Mouse (Mus musculus) adrenal gland (tissue): Measurements from ENCODE around the gene Ces1e.
"Not testable (repeated sequence)": the region's sequence is repeated elsewhere in the genome, so short reads cannot be mapped to it uniquely, and the experiment has no call there.

Experiments used
- intact Hi-C: fragments of 180-260 bp; cut with DNase I; formaldehyde crosslinking; loops from one replicate; pipeline ENCODE4 v1.15.1; 2025
- long read RNA-seq, 2 experiments: library from polyadenylated mRNA; unstranded; transcript quantifications; one replicate each; pipeline ENCODE4 v2.0.0; 2020; ENCODE audit warnings: borderline replicate concordance in 1 of 2; ENCODE audit not compliant: insufficient replicate concordance in 1 of 2

Gene Ces1e
- long read RNA-seq, experiment 1 = 0 reads
- long read RNA-seq, experiment 2 = 0 reads

DNA sequence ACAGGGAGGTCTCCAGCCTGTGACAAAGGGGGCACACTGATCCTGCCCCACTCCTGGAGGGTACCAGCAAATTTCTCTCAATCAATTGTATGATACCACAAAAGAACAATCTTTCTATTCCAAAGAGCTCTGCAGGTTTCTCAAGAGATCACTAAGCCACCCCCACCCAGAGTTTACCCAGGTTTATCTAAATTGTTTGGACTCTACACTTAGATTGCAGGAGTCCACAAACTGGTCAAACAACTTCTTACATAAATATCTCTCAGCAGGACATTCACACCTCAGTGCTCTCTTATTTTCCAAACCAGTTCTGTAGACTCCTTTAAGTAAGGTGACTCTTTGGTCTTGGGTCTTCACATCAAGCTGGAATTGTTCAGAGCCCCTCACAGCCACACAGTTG is at the start of gene Ces1e:
TSS of gene Ces1e (minus strand) at position 174 of the 400 bp plus-strand sequence.
- intact Hi-C loops = no loop called here

DNA sequence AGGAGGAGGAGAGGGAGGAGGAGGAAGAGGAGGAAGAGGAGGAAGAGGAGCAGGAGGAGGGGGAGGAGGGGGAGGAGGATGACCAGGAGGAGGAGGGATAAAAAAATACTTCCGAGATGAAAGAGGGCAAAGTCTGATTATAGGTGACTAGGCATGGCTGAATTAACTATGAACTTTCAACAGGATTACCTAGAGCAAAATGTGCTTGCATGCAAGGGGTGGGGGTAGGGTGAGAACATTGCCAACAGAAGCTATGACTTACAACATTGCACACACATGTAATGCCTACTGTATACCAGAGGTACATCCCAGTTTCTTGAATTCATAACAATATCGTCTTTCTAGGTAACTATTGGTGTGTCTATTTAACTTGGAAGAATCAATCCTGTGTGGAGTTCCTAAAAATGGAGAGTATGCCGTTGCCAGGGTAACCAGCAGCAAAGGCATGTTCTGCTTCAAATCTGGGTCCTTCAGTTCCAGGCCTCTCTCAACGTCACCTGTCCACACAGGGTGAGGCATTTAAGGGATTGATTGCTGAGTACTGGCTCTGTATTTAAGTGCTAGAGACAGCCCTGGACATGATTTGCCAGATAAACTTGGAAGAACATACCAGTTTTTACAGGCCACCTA is 48.9 kb upstream of the Ces1e start:
- intact Hi-C loops = no loop called here

DNA sequence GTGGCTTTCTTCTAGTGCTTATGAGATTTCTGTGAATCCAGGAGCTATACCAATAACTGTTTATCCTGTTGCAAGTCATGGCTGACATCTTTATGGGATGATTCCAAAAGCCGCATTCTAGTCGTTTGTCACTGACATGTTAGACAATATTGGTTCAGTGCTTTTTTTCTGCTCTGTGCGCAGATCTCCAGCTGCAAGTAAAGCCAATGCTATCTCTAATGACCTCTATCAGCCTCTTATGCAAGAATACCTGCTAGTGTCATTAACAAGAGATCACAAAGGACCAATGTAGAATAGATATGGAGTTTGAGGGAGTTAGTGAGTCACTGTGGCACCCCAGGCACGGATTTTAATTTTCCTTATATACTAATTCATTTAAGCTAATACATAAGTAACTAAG is 45.2 kb upstream of the Ces1e start:
- intact Hi-C loops = loop anchor here (5.0 kb wide), 1 partner anchor 37 kb away; no protein-coding TSS in a partner anchor

DNA sequence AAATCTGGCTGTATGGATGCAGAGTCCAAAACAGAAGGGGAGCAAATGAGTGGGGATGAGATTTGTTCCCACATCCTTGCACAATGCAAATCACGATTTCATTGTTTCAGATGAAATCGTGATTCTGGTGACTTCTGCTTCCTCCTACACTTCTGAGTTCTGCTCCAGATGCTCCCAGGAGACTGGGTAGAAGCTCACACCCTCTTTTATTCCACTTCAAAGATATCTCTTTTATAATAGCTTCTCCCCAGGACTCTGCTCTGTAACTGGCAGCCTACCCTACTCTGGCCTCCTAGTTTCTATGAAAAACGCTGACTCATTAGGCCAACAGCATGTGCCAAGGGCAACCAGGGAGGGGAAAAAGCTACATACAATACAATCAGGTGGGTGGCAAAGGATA is 43.9 kb upstream of the Ces1e start:
- intact Hi-C loops = loop anchor here (5.0 kb wide), 1 partner anchor 36 kb away; no protein-coding TSS in a partner anchor

DNA sequence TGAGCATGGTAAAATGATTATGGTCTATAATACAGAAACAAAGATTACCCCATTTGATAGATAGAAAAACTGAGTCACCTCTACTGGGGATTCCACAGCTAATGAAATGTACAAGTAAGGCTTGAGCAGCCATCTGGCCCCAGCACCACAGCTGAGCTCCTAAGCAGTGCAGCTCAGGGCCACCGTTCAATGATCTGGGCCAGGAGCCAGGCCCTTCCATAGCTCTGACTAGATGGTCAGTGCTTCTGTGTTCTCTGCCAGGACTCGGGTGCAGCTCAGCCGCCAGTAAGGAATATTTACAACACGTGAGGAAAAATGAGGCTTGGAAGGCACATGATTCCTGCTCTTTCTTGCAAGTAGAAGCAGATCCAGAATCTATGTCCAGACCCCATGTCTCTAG is 43.3 kb upstream of the Ces1e start:
- intact Hi-C loops = loop anchor here (5.0 kb wide), 1 partner anchor 35 kb away; no protein-coding TSS in a partner anchor

DNA sequence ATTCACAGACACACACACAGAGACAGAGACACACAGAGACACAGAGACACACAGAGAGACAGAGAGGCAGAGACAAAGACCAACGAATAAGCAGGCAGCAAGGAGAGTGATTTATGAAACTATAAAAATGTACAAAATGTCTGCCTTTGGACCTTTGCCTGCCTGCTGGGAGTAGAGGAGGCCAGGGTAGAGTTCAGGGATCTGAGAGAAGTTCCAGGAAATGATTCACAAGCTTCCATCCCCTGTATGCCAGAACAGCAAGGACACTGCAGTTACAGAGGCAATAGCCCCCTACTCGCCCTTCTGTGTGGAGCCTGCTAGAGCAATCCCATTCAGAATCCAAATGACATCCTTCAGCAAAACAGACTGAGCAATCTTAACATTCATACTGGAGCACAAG is 32.0 kb upstream of the Ces1e start:
- intact Hi-C loops = no loop called here

DNA sequence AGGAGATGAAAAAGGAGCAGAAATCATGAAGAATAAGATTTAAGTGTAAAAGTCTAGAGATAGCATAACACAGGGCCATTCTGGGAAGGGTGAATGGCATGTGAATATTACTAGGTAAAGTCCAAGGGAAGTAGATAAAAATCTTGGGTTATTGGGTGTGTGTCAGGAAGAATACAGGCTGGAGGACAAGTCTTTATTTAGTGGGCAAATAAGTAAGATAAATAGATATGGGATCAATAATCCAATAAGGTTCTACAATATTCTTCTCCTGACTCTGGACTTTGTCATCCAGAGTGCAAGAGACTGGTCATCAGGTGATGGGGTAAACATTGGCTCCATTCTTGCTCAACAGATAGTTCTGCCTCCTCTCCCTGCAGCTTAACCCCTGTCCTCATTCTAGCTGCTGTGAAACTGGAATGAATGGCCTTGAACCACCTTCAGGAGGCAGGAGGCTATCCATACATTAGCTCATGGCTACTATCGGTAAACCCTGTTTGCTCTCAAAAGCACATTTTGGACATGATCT is 23.0 kb upstream of the Ces1e start:
- intact Hi-C loops = no loop called here

DNA sequence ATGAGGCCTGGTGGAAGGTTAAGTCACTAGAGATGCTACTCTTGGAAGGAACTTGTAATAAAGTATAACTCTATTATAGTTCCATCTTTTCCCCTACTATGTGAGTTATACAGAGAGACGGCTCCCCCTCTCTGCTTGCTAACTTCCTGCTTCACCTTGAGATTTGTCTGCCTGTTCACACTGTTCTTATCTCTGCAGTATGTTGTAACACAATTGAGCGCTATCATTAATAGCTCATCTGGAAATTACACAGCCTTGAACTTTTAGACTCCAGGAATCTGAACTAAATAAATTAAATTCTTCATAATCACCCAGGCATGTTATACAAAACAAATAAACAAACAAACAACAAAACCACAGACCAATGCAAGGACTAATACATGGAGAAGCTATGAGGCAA is 16.6 kb upstream of the Ces1e start:
- intact Hi-C loops = no loop called here

DNA sequence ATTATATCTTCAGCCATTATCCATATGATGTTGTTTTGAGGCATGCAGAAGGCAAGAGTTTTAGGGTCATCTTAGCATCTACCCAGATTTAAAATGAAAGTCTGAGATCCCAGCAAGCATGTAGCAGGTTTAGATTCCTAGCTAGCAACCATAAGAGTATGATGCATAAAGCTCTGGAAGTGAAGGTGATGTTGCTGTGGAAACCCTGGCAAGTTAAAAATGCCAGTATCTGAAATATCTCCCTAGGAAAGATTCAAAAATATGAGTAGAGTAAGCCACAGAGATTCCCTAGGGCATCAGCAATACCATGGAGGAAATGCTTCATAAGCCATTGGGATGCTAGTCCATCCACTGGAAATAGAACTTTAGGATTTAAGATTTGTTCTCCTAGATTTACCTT is 10.5 kb upstream of the Ces1e start:
- intact Hi-C loops = loop anchor here (5.0 kb wide), 1 partner anchor 32 kb away; no protein-coding TSS in a partner anchor

DNA sequence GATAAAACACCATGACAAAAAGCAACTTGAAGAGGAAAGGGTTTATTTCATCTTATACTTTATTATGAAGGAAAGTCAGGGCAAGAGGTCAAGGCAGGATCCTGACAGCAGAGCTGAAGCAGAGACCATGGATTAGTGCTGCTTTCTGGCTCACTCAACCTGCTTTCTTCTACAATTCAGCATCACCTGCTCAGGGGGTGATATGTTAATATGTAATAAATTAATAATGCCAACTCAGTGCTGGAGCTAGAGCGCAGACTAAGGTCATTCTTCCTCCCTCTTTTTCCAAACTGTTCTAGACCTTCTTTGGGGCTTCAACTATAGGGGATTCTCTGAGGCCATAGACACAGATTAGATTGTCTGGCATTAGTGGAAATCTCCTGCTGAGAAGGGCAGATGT is 6.3 kb upstream of the Ces1e start:
- intact Hi-C loops = loop anchor here (5.0 kb wide), 1 partner anchor 37 kb away; no protein-coding TSS in a partner anchor

DNA sequence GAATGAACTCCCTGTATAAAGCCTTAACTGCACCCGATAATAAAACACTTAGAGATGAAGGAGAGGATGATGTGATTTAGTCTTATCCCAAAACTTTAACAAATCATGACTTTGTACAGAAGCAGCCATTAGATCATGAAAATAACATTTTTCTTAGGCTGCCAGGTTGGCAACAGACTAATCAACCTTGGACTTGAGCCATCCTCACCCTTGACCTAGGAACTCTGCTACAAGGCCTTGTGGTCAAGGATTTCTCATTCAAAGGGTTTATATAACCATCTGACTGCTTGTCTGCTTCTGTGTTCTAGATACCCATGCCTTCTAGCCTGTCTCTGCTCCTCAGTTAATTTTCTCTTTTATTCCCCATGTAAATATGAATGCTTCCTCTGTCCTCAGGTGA is 5.3 kb upstream of the Ces1e start:
- intact Hi-C loops = loop anchor here (5.0 kb wide), 1 partner anchor 38 kb away; no protein-coding TSS in a partner anchor

DNA sequence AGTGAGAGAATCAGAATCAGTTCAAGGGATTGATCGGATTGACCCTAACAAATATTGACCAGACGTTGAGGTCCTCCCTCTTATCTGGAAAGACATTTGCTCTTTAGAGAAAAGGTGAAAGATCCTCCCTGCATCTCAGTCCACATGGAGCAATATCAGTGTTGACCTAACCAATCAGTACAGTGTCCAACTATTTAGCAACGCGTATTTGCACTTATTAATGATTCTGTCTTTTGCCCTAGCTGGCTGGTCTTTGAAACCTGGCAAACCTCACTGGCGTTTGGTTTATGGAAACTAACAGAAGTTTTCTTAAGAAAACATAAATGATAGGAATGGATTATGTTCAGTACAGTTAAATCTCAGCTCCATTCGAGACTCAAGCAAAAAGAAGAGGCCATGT is 4.6 kb upstream of the Ces1e start:
- intact Hi-C loops = no loop called here

DNA sequence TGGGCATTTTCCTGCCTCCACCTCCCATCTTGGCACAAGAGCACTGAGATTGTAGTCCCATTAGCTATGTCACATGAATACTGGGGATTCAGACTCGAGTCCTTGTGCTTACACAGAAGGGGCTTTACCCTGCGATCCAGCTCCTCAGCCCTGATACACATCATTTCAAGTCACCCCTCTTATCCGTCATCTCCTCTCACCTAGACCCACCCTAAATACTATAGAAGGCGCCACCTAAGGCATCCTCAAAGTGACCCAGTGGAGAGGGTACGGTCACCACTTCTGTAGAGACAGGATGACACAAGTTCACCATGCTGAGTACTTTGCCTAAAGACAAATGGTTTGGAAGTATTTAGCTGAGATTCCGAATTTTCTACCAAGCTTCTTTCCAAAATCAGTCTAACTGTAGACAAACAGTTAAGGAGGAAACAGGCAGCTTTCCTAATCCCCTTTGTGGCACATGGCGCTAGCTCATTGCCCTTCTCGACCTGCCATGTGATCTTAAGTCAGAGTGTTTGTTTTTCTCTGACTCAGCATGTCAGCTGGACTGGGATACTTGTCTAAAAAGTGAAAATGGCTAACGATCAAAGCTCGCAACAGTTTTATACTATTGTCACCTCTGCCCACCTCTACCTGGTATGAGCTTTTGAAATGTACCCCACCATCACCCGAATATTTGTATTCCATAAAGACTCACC is 597 bp downstream of the Ces1e start:
- intact Hi-C loops = no loop called here

DNA sequence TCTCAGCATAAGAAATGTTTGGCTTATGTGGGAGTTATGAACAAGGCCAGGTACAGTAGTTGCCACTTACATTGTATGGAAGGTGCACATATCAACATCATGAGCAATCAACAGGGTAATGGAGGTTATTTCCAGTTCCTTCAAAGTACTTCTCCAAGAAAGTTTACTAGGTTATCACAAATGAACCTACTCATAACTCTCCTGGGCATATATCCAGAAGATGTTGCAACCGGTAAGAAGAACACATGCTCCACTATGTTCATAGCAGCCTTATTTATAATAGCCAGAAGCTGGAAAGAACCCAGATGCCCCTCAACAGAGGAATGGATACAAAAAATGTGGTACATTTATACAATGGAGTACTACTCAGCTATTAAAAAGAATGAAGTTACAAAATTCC is 2.9 kb downstream of the Ces1e start:
- intact Hi-C loops = not testable (repeated sequence)

DNA sequence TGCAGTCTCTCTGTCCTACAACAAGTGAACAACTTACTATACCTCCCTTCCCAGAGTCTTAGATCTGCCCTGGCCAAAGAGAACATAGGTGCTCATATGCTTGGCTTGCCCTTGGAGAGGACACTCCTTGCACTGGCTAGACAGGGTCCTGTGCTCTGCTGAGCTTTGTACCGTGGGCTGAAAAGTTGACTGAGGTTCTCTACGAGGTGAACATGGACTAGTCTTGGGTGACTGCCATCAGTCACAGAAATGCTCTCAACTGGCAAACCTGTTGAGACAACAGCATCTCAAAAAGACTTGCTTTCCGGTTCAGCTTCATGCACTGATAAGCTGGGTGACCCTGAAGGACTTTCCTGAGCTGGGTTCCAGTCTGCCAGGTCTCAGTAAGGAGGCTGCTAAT is 7.5 kb downstream of the Ces1e start:
- intact Hi-C loops = no loop called here

DNA sequence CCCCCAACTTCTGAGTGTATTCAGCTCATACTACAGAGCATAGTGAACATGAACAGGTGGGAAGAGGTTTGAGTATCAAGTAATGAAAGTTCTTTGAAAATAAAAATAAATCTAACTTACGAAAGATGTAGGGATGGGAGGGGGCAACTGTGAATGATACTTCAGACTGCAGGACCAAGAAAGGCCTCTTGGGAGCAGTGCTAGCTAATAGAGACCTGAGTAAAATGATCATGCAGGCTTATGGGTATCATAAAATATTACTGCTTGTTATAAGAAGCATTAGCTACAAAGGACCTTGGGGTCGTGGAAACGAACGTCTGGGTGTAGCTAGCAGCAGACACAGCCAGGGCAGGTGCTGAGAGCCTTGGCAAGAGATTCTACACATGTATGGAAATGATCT is 11.6 kb downstream of the Ces1e start:
- intact Hi-C loops = loop anchor here (2.0 kb wide), 1 partner anchor 181 kb away; no protein-coding TSS in a partner anchor

DNA sequence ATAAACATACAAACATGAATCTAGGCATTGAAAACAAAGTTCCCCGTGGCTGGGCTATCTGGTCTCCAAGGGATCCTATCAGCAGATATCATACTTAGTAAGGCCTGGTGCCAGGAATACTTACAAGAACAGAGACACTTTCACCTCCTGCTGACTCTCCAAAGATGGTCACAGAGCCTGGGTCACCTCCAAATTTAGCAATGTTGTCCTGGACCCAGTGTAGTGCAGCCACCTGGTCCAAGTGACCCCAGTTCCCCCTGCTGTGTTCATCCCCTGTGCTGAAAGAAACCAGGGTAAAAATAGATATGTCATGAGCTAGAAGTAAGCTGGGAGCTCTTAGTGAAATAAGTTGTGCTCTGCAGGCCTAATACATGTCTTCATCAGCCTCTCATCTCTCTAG is 12.0 kb downstream of the Ces1e start:
- intact Hi-C loops = loop anchor here (2.0 kb wide), 1 partner anchor 181 kb away; no protein-coding TSS in a partner anchor

DNA sequence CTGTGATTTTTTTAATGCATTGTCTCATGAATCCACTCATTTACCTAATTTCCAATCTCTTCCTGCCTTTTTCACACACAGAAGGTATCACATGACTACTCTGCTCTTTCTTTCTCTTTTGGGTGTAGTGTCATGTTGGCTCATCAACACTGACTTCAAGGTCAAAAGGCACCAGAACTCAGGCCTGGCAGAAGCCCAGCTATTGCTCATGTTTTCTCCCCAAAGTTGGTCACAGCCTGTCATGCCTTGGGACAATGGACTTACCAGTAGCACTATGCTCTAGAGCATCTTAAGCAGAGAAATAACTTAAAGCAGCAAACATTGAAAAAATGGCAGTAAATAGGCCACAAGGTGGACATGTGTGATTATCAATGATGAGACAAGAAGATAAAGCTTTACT is 18.3 kb downstream of the Ces1e start:
- intact Hi-C loops = no loop called here

DNA sequence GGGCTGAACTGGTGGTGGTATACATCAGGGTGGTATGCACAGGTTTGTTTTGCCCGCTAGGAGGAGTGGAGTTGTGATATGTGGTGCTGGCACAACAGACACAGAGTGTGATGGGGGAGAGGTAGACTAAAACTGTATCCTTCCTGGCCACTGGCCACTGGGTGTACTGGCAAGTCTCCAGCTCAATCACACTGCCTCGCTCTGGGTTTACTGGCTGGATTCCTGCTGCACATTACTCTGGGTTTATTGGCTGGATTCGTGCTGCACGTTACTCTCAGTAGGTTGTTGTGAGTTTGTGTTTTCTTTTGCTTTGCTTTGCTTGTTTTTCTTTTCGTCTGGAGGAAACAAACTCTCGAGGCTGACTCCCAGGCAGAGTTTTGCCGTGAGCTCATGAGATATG is 30.3 kb downstream of the Ces1e start:
- intact Hi-C loops = not testable (repeated sequence)

DNA sequence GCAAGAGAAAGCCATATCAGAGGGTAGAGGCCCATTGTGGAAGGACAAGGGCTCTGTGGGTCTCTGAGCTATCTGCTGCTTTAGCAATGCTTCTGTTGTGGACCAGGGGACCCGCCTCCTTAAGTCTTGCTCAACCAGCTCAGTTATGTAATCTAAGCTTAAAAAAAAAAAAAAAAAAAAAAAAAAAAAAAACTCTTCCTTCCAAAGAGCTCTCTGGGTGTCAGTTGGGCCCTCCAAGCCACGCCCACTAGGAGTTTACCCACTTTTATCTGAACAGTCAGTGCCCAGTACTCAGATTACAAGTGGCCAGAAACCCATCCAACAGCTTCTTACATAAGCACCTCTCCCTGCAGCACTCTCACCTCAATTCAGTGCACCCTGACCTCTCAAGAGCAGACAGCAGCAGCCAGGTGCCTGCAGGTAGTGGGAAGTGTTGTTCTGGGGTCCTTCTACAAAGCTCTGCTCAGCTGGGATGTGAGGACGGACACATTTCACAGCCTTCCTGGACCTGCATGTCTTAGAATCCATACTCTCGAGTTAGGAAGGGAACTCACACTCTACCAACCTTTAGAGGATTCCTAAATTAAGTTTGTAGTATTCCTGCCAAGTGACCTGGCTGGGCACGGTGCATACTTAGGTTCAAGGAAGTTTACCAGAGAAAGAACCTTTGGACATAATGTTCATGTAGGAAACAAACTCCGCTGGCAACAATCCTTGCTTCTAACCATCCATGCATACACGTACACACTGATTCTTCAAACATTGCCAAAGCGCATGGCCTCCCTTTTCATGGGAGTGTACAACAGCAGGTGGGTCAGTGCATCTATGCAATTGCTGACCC is 31.5 kb downstream of the Ces1e start, which contains the start of gene Ces1d:
TSS of gene Ces1d (minus strand) at position 154 of the 841 bp plus-strand sequence.
- intact Hi-C loops = no loop called here

DNA sequence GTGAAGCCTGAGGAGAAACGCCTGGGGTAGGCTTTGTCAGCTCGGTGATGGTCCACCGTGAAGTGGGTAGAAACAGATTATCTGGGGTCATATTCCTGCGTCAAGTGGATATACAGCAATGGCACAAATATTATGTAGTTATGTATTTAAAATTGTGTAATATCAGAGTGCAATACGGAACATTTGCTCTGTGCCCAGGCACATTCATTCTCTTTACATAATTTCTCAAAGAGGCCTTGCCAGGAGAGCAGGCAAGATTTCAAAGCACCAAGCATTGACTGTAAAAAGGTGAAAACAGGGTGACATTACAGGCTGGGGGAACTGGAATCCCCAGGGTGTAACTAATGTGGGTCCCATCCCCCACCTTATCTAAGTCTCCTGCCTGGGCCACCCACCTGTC is 33.0 kb downstream of the Ces1e start:
- intact Hi-C loops = no loop called here
